In the genomic region with DNA sequence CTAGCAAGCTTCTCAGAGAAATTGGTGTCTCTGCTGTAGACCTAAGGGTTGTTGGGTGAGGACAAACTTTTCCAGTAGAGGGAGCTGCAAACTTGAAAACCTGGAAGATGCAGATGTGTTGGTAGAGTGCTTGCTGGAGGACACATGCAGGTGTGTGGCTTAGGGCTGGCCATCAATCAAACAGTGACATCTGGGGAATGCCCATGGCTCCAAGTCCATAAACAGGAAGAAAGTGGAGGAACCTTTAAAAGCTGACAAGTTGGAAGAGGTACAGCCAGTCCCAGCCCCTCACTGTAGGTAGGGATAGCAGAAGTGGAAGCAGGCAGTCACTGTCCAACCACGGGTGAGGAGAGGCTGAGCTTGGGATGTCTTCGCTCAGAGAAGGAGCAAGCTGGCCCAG, we compare ENCODE assay signal across 8 mouse cellular contexts. TPM values are rescaled to one million over a fixed set of nuclear protein-coding genes. Genes with fewer than 3 reads are reported as not detected.
DNase-seq lines count a peak whose midpoint lies in the region; ATAC-seq and TF ChIP-seq lines count a peak whose summit lies in the region.

No protein-coding gene starts in this region.

- no peak overlapping the region for H3K4me2 ChIP-seq in liver, postnatal 0 days (ENCODE audit: low read depth, low read length)

- 36% methylated on average over 2 of the region's 2 CpGs for WGBS in liver, postnatal 0 days (ENCODE audit: insufficient replicate concordance)

- H3K27ac ChIP-seq in liver, postnatal 0 days (ENCODE audit: low read depth) = no peak overlapping the region

- peaks cover 7% of the 10 kb centered on the region for H3K9me3 ChIP-seq in E14TG2a.4 (ENCODE audit: low read length)
- H3K9me3 ChIP-seq in liver, postnatal 0 days (ENCODE audit: low read length) = no peaks in the 10 kb centered on the region

- TF ChIP-seq EP300 in liver, postnatal 0 days (IDR thresholded peaks at IDR 0.05; ENCODE audit: low read depth) = no peak

- ATAC-seq in common myeloid progenitor, adult 5-6 weeks (replicated peaks; ENCODE audit: low read depth, poor library complexity, severe bottlenecking) = peak; percentile 78; the same call in 1 of the 2 replicates
- peak; percentile 70 for ATAC-seq in liver, postnatal 0 days

- H3K9ac ChIP-seq in liver, postnatal 0 days (replicated peaks) = no peak overlapping the region

- TF ChIP-seq CTCF in E14TG2a.4 (conservative IDR thresholded peaks at IDR 0.05; ENCODE audit: low read length) = peak; percentile 37
- TF ChIP-seq CTCF in liver, postnatal 0 days (IDR thresholded peaks at IDR 0.05; ENCODE audit: low read depth) = peak; percentile 75

- H3K4me1 ChIP-seq in E14TG2a.4 (replicated peaks; ENCODE audit: low read depth, low read length) = peaks cover 5% of the 10 kb centered on the region; the same call in 1 of the 2 replicates
- no peaks in the 10 kb centered on the region for H3K4me1 ChIP-seq in liver, postnatal 0 days (ENCODE audit: insufficient read depth)

- no peaks in the 10 kb centered on the region for H3K36me3 ChIP-seq in E14TG2a.4 (ENCODE audit: insufficient read depth, low read length)
- no peaks in the 10 kb centered on the region for H3K36me3 ChIP-seq in liver, postnatal 0 days (replicated peaks; ENCODE audit: insufficient read depth, low read length)

- 0 out of 2 replicates have a peak, but pooled peaks cover 7% of the 10 kb centered on the region for H3K27me3 ChIP-seq in E14TG2a.4 (ENCODE audit: insufficient read depth, low read length)
- no peaks in the 10 kb centered on the region for H3K27me3 ChIP-seq in liver, postnatal 0 days (ENCODE audit: insufficient read depth, low read length)

- H3K4me3 ChIP-seq in E14TG2a.4 (replicated peaks; ENCODE audit: low read length) = no peak overlapping the region
- no peak overlapping the region for H3K4me3 ChIP-seq in liver, postnatal 0 days (ENCODE audit: low read depth, low read length)

- peak; percentile 53 for DNase-seq in left cerebral cortex, adult 11 months (ENCODE audit: low spot score)
- no peak for DNase-seq in left cerebral cortex, adult 8-10 months (ENCODE audit: low spot score in 2 of 2)
- DNase-seq in kidney, adult 11 months = peak; percentile 71
- DNase-seq in liver, postnatal 0 days = peak; percentile 34
- DNase-seq in thymus, postnatal 14 days = peak; percentile 46
- no peak for DNase-seq in spleen, adult 12 weeks (ENCODE audit: low spot score)

RNA-seq across cellular contexts. Expression of gene Heatr4, which starts 12.5 kb away (rescaled TPM):
- total RNA-seq in left cerebral cortex, adult 8-10 months (2022) = not detected
- total RNA-seq in common myeloid progenitor, adult 5-6 weeks (2017) = not detected in 2 replicates
- not detected in 2 replicates for polyA plus RNA-seq in liver, postnatal 0 days (2015; fragmentation: Nextera tagmentation; extraction: Ambion mirVana)

RNA-seq across cellular contexts. Expression of gene Acot2, which starts 15.5 kb away (rescaled TPM):
- total RNA-seq in left cerebral cortex, adult 8-10 months (2022) = 1 to 10 TPM; 8.1 to 9.4 (median 8.8) TPM
- total RNA-seq in common myeloid progenitor, adult 5-6 weeks (2017) = 13.1 and 16.3 TPM in 2 replicates
- 32.8 and 39.4 TPM in 2 replicates for polyA plus RNA-seq in liver, postnatal 0 days (2015; fragmentation: Nextera tagmentation; extraction: Ambion mirVana)

RNA-seq across cellular contexts. Expression of gene Riox1, which starts 21.7 kb away (rescaled TPM):
- total RNA-seq in left cerebral cortex, adult 8-10 months (2022) = 10 to 100 TPM; 15.6 to 19.2 (median 16.2) TPM
- total RNA-seq in common myeloid progenitor, adult 5-6 weeks (2017) = 15.2 and 16.7 TPM in 2 replicates
- polyA plus RNA-seq in liver, postnatal 0 days (2015; fragmentation: Nextera tagmentation; extraction: Ambion mirVana) = 6.2 and 8.1 TPM in 2 replicates

RNA-seq across cellular contexts. Expression of gene Acot1, which starts 37.2 kb away (rescaled TPM):
- total RNA-seq in left cerebral cortex, adult 8-10 months (2022) = 10 to 100 TPM; 13.7 to 20.6 (median 17.5) TPM
- 7.9 and 10.9 TPM in 2 replicates for total RNA-seq in common myeloid progenitor, adult 5-6 weeks (2017)
- 87.8 and 106 TPM in 2 replicates for polyA plus RNA-seq in liver, postnatal 0 days (2015; fragmentation: Nextera tagmentation; extraction: Ambion mirVana)

RNA-seq across cellular contexts. Expression of gene Numb, which starts 50.4 kb away (rescaled TPM):
- 10 to 100 TPM; 57.3 to 67.8 (median 60.5) TPM for total RNA-seq in left cerebral cortex, adult 8-10 months (2022)
- total RNA-seq in common myeloid progenitor, adult 5-6 weeks (2017) = 14.1 and 17.0 TPM in 2 replicates
- 13.0 and 14.5 TPM in 2 replicates for polyA plus RNA-seq in liver, postnatal 0 days (2015; fragmentation: Nextera tagmentation; extraction: Ambion mirVana)

Comparison
In these comparisons a context has a peak if more than half of its experiments do, and no peak if none do; other contexts are left out.
1. DNase-seq: peak in left cerebral cortex, adult 11 months (single experiment), kidney, adult 11 months (single experiment), liver, postnatal 0 days (single experiment) and thymus, postnatal 14 days (single experiment); none in left cerebral cortex, adult 8-10 months (0 of 2) and spleen, adult 12 weeks (single experiment).